Mouse (Mus musculus) liver, embryonic 16.5 days (tissue): ENCODE measurements around the gene Fpr2. TPM values are rescaled to one million over a fixed set of nuclear protein-coding genes. Genes with fewer than 3 reads are reported as not detected.
A peak's percentile ranks its signal among the peaks of the same experiment; 100 is the strongest.
"Not testable (repeated sequence)": the region's sequence is repeated elsewhere in the genome, so short reads cannot be mapped to it uniquely, and the experiment has no call there.

Source experiments
- ATAC-seq: fragments of 200-750 bp; cut with Nextera tagmentation; 2 replicates; pipeline ENCODE4 v1.8.0; 2017; ENCODE audit warnings: low read depth, mild to moderate bottlenecking, moderate number of reproducible peaks, moderate library complexity
- H3K27ac ChIP-seq: fragments of 300-500 bp; sonication (generic); 2 replicates; pipeline ENCODE4 v1.5.1; 2014; ENCODE audit warnings: mild to moderate bottlenecking, low read length
- H3K27me3 ChIP-seq: fragments of 300-500 bp; sonication (generic); 2 replicates; pipeline ENCODE4 v1.6.1; 2014; ENCODE audit warnings: low read depth, low read length, mixed read lengths; ENCODE audit not compliant: control insufficient read depth, insufficient read depth
- H3K36me3 ChIP-seq: fragments of 300-500 bp; sonication (generic); 2 replicates; pipeline ENCODE4 v1.6.1; 2014; ENCODE audit warnings: mild to moderate bottlenecking; ENCODE audit not compliant: control insufficient read depth, insufficient read depth
- H3K4me1 ChIP-seq: fragments of 300-500 bp; sonication (generic); 2 replicates; pipeline ENCODE4 v1.6.1; 2014; ENCODE audit warnings: low read depth, low read length, mixed read lengths; ENCODE audit not compliant: control insufficient read depth
- H3K4me2 ChIP-seq: fragments of 300-500 bp; sonication (generic); 2 replicates; pipeline ENCODE4 v1.6.1; 2014; ENCODE audit warnings: low read depth, low read length, mixed read lengths
- H3K4me3 ChIP-seq: fragments of 300-500 bp; sonication (generic); 2 replicates; pipeline ENCODE4 v1.5.1; 2014; ENCODE audit warnings: low read depth, mild to moderate bottlenecking, low read length
- H3K9ac ChIP-seq: fragments of 300-500 bp; sonication (generic); 2 replicates; pipeline ENCODE4 v1.6.1; 2014; ENCODE audit warnings: low read depth, low read length
- H3K9me3 ChIP-seq: fragments of 300-500 bp; sonication (generic); replicated peaks from 2 replicates; pipeline ENCODE4 v1.6.1; 2016; ENCODE audit warnings: low read length; ENCODE audit not compliant: control insufficient read depth
- WGBS: fragments of 180-500 bp; shearing (Covaris S2); extraction: QIAGEN DNeasy Blood & Tissue Kit; methylation state at CpG from one replicate; pipeline ENCODE4 v1.1.7; 2014; ENCODE audit not compliant: insufficient replicate concordance; 5-methylcytosine and 5-hydroxymethylcytosine counted together
- polyA plus RNA-seq: library from polyadenylated mRNA; unstranded; fragments of >200 nt; fragmentation: Nextera tagmentation; extraction: Ambion mirVana; gene quantifications from 2 replicates; pipeline ENCODE4 v1.2.1, GENCODE M21; 2015

The Fpr2 gene
- polyA plus RNA-seq, 1 experiment from 2014 or later: 5.6 TPM

DNA sequence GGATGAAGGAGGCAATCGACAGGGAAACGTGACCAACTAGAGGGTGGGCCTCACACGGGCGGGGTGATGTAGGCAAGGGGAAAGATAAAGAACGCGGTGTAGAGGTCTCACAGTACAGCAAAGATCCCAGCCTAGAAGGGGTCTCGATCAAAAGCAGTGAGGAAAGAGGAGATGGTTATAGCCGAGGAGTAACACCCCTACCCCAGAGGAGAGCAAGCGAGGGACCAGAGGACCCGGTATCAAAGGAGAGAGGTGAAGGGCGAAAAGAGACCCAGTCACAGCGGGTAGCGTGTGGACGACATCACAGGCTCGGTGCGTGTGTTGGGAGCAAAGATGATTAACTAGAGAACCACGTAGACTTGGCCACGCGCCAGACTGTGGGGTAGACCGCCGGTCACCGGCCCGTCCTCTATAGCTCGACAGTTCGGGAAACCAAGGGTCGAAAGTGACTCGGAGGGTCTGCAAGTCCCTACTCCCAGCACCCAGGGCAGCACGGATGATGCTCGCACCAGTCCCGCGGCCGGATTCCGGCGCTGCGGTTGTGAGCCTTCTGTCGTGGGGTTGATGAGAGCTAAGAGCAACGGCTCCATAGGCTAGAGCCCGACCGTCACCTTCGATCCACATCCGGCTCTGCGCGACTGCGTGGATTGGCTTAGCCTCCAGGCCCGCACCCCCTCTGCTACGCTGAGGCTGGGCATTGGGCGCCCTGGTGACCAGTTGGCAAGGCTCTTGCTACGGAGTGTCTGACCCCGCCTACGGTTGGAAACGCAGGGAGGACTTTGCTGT, 22.2 kb downstream of the Fpr2 start:
- Histone ChIP-seq H3K36me3 (no peaks in the 10 kb centered on the region), H3K9ac (peak overlapping the region; percentile 12; the same call in 1 of the 2 replicates), H3K4me2 (peak overlapping the region; percentile 53), H3K27me3 (peaks cover 5% of the 10 kb centered on the region), H3K4me3 (peak overlapping the region; percentile 51), H3K4me1 (no peaks in the 10 kb centered on the region; the same call in 1 of the 2 replicates), H3K9me3 (no peaks in the 10 kb centered on the region), H3K27ac (no peak overlapping the region)
- peak; percentile 92 for ATAC-seq
- WGBS: 17% methylated on average over 51 of the region's 51 CpGs

DNA sequence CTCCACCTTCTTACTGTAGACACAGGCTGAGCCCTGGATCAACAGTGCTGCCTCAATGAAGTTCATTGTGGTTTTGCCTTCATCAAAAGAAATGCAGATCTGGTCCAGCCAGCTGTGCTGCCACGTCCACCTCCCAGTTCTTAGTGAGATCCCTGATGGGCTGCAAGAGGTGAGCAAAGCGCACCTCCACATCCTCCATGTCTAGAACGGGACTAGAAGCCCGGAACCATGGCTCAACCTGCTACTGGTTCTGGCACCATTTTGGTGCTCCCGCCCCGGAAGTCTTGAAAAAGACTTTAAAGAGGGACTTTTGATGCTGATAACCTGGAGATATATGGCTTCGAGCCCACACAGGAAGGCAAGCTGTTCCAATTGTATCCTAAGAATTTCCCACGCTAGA, 25.0 kb downstream of the Fpr2 start:
- not testable (repeated sequence) for H3K27me3 ChIP-seq, H3K4me1 ChIP-seq, ATAC-seq, H3K9me3 ChIP-seq, H3K4me3 ChIP-seq, H3K9ac ChIP-seq, H3K4me2 ChIP-seq, H3K36me3 ChIP-seq, H3K27ac ChIP-seq
- 62% methylated on average over 8 of the region's 8 CpGs for WGBS

DNA sequence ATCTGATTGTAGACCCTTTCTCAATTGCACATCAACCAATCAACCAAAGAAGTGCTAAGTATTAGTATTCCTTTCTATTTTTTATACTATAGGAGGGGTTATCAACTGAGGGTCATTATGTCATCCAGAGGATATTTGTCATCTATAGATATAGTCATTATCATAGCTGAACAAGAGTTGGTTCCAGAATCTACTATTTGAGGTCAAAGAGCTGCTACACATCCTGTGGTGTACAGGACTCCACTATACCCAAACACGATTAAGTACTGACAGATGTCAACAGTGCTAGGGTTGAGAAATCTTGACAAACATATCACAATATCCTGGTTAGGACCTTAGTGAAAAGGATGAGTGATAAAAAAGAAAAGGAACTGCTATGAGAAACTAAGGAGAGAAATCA, 29.8 kb downstream of the Fpr2 start:
- no peaks in the 10 kb centered on the region for H3K36me3 ChIP-seq
- 55% methylated on average over 1 of the region's 1 CpGs for WGBS
- no peak overlapping the region for H3K27ac ChIP-seq
- no peaks in the 10 kb centered on the region for H3K9me3 ChIP-seq
- no peak overlapping the region for H3K4me2 ChIP-seq
- no peak overlapping the region for H3K4me3 ChIP-seq
- H3K4me1 ChIP-seq: no peaks in the 10 kb centered on the region
- ATAC-seq: no peak
- no peak overlapping the region for H3K9ac ChIP-seq
- H3K27me3 ChIP-seq: no peaks in the 10 kb centered on the region

DNA sequence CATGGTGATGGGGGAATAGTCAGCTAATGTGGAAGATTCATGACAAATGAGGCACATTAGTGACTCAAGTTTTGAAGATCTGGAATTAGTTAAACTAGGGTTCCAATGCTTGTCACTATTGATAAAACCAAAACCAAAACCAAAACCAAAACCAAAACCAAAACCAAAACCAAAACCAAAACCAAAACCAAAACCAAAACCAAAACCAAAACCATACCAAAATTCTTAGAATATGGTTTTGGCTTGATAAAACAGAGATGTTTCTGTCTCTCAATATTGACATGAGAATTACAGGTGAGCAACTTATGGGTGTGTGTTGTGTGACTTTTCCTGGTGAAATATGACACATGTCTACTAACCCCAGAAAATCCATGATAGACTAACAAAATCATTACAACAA, 30.2 kb downstream of the Fpr2 start:
- Histone ChIP-seq H3K27me3 (no peaks in the 10 kb centered on the region), H3K4me3 (no peak overlapping the region), H3K9ac (no peak overlapping the region), H3K4me2 (no peak overlapping the region), H3K4me1 (no peaks in the 10 kb centered on the region), H3K36me3 (no peaks in the 10 kb centered on the region), H3K9me3 (no peaks in the 10 kb centered on the region), H3K27ac (no peak overlapping the region)
- no peak for ATAC-seq

Other genes starting within 250 kb of the Fpr2 start
- not detected in 2 replicates for gene Vmn2r90, start 184.1 kb upstream of the Fpr2 start, polyA plus RNA-seq
- gene Spaca6, start 60.7 kb upstream of the Fpr2 start, polyA plus RNA-seq: 4.0 and 4.7 TPM in 2 replicates
- 0.05 and 0.07 TPM in 2 replicates for gene Has1, start 32.6 kb upstream of the Fpr2 start, polyA plus RNA-seq
- 6.9 and 8.5 TPM in 2 replicates for gene Fpr1, start 3.9 kb upstream of the Fpr2 start, polyA plus RNA-seq
- gene Fpr3, start within 50 bp of the Fpr2 start, polyA plus RNA-seq: not detected in 2 replicates
- not detected in 2 replicates for gene Fpr-rs4, start 133.9 kb downstream of the Fpr2 start, polyA plus RNA-seq
- not detected in 2 replicates for gene Vmn2r124, start 161.6 kb downstream of the Fpr2 start, polyA plus RNA-seq
- gene Vmn2r91, start 197.2 kb downstream of the Fpr2 start, polyA plus RNA-seq: not detected in 2 replicates